Mouse (Mus musculus) urinary bladder, adult 18-20 months (tissue): ENCODE data around the gene Mapk10.

Source experiments
- DNase-seq, 2 experiments: peaks; one replicate each; pipeline ENCODE4 v3.0.0; 2022; ENCODE audit warnings: low spot score in 2 of 2, mixed read lengths in 2 of 2

Gene Mapk10

DNA sequence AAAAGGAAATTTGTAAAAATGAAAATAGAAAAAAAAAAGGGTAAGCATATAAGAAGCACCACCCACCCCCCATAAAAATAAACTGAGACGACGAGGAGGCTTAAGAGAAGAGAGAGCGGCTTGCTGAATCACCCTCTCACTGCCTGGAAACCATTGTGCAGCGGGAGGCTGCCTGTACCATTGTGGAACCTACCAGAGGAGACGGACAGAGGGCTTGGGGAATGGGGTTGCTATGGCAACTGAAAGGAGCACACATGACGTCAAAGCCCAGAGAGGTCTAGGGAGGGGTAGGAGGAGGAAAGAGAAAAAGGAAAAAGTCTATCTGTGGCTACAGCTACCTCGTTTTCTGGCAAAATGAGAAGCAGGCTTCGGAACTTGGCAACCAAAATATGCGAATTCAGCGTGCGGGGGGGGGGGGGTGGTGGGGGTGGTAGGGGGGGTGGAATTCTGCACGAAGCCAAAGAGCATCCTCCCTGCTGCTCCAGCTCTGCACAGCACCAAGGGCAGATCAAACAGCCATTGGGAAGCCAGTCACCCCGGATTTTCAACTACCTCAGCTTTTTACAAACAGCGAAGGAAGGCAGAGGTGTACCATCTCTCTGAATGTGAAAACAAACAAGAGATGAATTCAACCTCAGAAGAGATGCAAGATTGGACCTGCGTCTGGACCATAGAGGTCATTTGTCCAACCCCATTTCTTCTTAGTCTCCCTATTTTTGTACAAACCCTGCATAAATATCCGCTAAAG lies at the start of gene Mapk10:
Gene Mapk10 (minus strand): TSS at position 234 of the 748 bp plus-strand sequence.
- DNase-seq: peak in 1 of 2 experiments; percentile 4

- no peak for DNase-seq
These were observed 45.0 kb upstream of the Mapk10 start for GRCm38 (mm10) chr5:103256144-103256543.

DNA sequence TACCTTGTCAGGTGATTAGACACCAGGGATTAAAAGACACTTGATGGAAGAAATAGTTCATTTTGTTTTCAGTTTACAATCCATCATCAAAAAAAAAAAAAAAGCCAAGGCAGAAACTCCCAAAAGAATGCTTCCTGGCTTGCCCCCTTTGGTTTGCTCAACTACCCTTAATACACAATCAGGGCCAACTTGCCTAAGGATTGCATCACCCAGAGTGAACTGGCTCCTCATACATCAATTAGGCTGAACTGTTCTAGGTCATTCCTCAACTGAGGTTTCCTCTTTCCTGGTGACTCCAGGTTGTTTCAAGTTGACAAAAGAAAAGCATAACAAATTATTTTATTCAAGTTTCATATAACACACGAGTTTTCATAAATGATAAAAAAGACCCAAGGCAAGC lies 31.3 kb upstream of the Mapk10 start:
- no peak for DNase-seq

DNA sequence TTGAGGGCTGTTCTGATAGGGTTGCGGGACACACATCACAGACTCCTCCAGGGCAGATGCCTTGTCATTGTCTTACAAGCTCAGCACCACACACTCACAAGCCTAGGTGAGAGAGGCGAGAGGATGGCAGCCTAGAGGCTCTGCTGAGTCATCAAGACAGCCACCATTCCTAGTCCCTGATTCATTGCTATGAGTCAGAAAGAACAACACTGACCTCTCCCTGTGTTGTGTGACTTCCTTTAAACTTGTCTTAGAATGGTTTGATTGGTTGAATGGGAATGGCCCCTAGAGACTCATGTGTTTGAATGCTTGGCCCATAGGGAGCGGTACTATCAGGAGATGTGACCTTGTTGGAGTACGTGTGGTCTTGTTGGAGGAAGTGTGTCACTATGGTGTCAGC lies 20.7 kb upstream of the Mapk10 start:
- DNase-seq: peak in 1 of 2 experiments; percentile 6

GRCm38 (mm10) chr5:103230334-103230733 lies 19.2 kb upstream of the Mapk10 start:
- DNase-seq: no peak

- no peak for DNase-seq
These were observed 18.2 kb upstream of the Mapk10 start for GRCm38 (mm10) chr5:103229321-103229720.

- no peak for DNase-seq
These were observed 10.9 kb upstream of the Mapk10 start for GRCm38 (mm10) chr5:103221997-103222396.

- no peak for DNase-seq
These were observed 490 bp downstream of the Mapk10 start for GRCm38 (mm10) chr5:103210644-103211043.

DNA sequence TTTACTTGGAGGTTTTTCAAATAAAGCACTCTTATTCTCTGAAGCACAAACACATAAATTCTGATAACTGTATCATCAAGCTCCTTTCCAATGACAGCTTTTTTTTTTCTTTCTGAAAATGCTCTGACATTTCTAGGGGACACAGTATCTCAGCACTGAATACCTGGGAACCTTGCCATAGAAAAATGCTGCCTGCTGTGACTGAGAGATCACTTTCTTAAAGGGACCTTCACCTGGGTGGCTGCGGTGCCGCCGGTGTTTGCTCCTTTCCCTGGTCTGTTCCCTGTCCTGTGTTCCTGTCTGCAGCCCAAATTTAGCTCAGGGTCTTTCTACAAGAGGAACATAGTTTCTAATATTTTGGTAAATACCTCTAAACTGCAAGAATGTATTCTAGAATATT lies 1.1 kb downstream of the Mapk10 start:
- no peak for DNase-seq

GRCm38 (mm10) chr5:103209486-103209885 lies 1.6 kb downstream of the Mapk10 start:
- no peak for DNase-seq

GRCm38 (mm10) chr5:103208869-103209268 lies 2.3 kb downstream of the Mapk10 start:
- no peak for DNase-seq

DNA sequence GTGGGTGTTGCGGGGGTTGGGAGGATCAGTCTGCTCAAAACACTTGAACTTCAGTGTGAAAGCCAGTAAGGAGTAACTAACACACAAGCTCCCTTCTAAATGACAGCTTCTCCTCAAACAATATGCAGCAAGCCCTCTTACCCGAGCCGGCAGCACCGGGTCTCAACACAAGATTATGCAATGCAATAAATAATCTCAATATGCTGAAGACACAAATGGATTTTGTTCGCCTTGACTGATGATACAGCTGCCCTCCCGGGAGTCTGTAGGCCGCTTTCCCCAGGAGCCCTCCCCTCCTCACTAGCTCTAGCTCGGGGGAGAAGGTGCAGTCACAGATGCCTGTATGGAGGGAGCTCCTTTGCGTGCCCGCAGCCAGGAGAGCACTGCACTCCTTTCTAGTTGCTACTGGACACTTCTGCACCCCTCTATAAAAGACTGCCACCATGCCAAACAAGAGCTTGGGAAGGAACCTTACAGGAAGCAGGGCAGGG lies 3.1 kb downstream of the Mapk10 start:
- no peak for DNase-seq

GRCm38 (mm10) chr5:103197796-103198325 lies 13.3 kb downstream of the Mapk10 start:
- no peak for DNase-seq

GRCm38 (mm10) chr5:103194549-103194948 lies 16.6 kb downstream of the Mapk10 start:
- no peak for DNase-seq

GRCm38 (mm10) chr5:103193700-103194099 lies 17.4 kb downstream of the Mapk10 start:
- no peak for DNase-seq

DNA sequence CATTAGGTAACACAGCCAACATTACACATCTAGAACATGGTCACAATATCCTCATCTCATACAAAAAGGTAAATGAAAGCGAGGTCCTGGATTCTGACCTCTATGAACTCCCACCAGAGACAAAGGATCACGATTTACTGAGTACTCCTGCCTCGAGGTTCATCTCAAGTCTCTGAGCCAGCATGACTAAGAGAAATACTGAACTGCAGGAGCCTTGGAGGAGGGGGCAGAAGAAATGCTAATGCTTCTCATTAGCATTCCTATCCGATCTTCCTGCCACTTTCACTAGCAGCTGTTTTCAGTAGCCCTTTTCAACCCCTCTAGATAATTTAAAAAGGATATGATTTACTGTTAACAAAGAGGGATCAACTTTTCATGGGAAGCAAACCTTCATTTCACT lies 19.6 kb downstream of the Mapk10 start:
- DNase-seq: no peak

DNA sequence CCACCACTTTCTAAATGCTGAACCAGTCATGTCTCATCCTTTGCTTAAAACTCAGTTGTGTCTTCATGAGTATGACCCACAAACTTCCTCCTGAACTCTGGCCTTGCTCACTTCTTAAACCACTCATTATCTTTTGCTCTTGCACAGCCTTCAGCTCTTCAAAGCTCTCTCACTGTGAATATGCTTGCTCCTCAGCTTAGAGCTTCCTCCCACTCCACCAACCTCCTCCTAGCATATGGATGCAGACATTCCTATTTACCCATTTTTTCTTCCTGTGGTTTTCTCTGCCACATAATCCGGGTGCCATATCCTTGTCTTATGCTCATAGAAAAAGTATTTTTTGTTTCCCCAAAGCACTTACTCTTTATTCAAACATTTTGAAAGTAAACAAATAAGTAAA lies 26.9 kb downstream of the Mapk10 start:
- no peak for DNase-seq

GRCm38 (mm10) chr5:103181622-103182021 lies 29.5 kb downstream of the Mapk10 start:
- DNase-seq: no peak

GRCm38 (mm10) chr5:103177010-103177409 lies 34.1 kb downstream of the Mapk10 start:
- no peak for DNase-seq

- no peak for DNase-seq
These were observed 35.1 kb downstream of the Mapk10 start for GRCm38 (mm10) chr5:103175989-103176388.

GRCm38 (mm10) chr5:103174607-103175006 lies 36.5 kb downstream of the Mapk10 start:
- DNase-seq: no peak

GRCm38 (mm10) chr5:103171207-103171606 lies 39.9 kb downstream of the Mapk10 start:
- no peak for DNase-seq

DNA sequence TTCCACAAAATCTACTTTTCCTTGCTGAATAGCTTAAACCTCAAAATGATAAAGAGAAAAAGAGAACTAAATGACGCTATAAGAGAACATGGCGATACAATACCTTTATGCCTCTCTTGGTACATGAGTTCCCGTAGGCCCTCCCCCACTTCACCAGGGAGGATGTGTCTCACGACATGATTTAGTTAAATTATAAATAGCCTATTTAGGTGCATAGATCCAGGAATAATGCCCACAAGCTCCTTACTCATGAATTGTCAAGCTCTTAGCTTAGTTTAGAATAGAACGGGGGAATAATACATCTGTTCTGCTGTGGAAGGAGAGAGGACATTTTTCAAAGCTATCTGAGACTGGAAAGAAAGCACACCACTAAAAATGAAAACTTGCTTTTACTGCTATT lies 43.8 kb downstream of the Mapk10 start:
- no peak for DNase-seq
